Mouse (Mus musculus): ENCODE data around the gene Myo1d. TPM values are rescaled to one million over a fixed set of nuclear protein-coding genes. Genes with fewer than 3 reads are reported as not detected.

Myo1d gene
- polyA plus RNA-seq, 1 experiment from 2014 or later, result 2.1 TPM

DNA sequence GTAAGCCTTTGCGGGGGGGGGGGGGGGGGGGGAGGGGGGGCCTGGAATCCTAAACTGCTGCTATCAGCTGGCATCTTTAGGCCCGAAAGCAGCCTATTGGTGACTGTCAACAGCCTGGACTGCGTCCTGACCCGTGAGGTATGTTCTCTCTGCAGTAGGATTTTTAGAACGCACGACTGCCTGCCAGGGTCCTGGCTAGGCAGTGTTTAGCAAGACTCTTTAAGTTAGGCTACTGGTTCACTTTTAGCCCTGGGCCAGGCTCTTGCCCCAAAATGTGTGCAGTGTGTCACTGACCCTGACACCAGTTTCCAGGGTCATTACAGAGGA, 29.8 kb upstream of the Myo1d start:
- Histone ChIP-seq H3K4me3 (ENCODE audit: low read depth, low read length) (peak overlapping the region; percentile 58), H3K27me3 (ENCODE audit: control insufficient read depth, insufficient read depth, low read length) (no peaks in the 10 kb centered on the region), H3K9me3 (ENCODE audit: control insufficient read depth, low read length) (no peaks in the 10 kb centered on the region), H3K4me2 (peak overlapping the region; percentile 84), H3K27ac (ENCODE audit: low read depth, low read length) (peak overlapping the region; percentile 71), H3K9ac (ENCODE audit: low read length) (peak overlapping the region; percentile 90), H3K4me1 (ENCODE audit: control insufficient read depth, insufficient read depth, low read length) (peaks cover 13% of the 10 kb centered on the region), H3K36me3 (ENCODE audit: control insufficient read depth, insufficient read depth, low read length) (peaks cover 7% of the 10 kb centered on the region; the same call in 1 of the 2 replicates)
- 43% methylated on average over 4 of the region's 6 CpGs for WGBS
- ATAC-seq (ENCODE audit: low FRiP score) (peak; percentile 63; the same call in 1 of the 2 replicates), DNase-seq (ENCODE audit: low spot score, missing footprints) (no peak)

GRCm38 (mm10) chr11:80808551-80809070, 28.8 kb upstream of the Myo1d start:
- no peak overlapping the region for H3K4me2 ChIP-seq
- H3K4me3 ChIP-seq (ENCODE audit: low read depth, low read length), result no peak overlapping the region
- no peak overlapping the region for H3K27ac ChIP-seq (ENCODE audit: low read depth, low read length)
- H3K4me1 ChIP-seq (ENCODE audit: control insufficient read depth, insufficient read depth, low read length), result peaks cover 13% of the 10 kb centered on the region
- H3K27me3 ChIP-seq (ENCODE audit: control insufficient read depth, insufficient read depth, low read length), result no peaks in the 10 kb centered on the region
- 70% methylated on average over 6 of the region's 6 CpGs for WGBS
- DNase-seq (ENCODE audit: low spot score, missing footprints) (peak; percentile 83), ATAC-seq (ENCODE audit: low FRiP score) (no peak)
- no peaks in the 10 kb centered on the region; the same call in 1 of the 2 replicates for H3K36me3 ChIP-seq (ENCODE audit: control insufficient read depth, insufficient read depth, low read length)
- no peak overlapping the region for H3K9ac ChIP-seq (ENCODE audit: low read length)
- H3K9me3 ChIP-seq (ENCODE audit: control insufficient read depth, low read length), result no peaks in the 10 kb centered on the region

- Histone ChIP-seq H3K9ac (ENCODE audit: low read length) (no peak overlapping the region), H3K4me3 (ENCODE audit: low read depth, low read length) (no peak overlapping the region), H3K27ac (ENCODE audit: low read depth, low read length) (no peak overlapping the region), H3K4me2 (no peak overlapping the region), H3K4me1 (ENCODE audit: control insufficient read depth, insufficient read depth, low read length) (no peaks in the 10 kb centered on the region), H3K27me3 (ENCODE audit: control insufficient read depth, insufficient read depth, low read length) (no peaks in the 10 kb centered on the region), H3K36me3 (ENCODE audit: control insufficient read depth, insufficient read depth, low read length) (no peaks in the 10 kb centered on the region), H3K9me3 (ENCODE audit: control insufficient read depth, low read length) (no peaks in the 10 kb centered on the region)
- DNase-seq (ENCODE audit: low spot score, missing footprints) (peak; percentile 45), ATAC-seq (ENCODE audit: low FRiP score) (no peak)
- 58% methylated on average over 3 of the region's 3 CpGs for WGBS
Observed at GRCm38 (mm10) chr11:80802706-80803105, 22.9 kb upstream of the Myo1d start.

GRCm38 (mm10) chr11:80799979-80800378, 20.2 kb upstream of the Myo1d start:
- Histone ChIP-seq H3K9ac (ENCODE audit: low read length) (no peak overlapping the region), H3K4me2 (no peak overlapping the region), H3K36me3 (ENCODE audit: control insufficient read depth, insufficient read depth, low read length) (no peaks in the 10 kb centered on the region), H3K27me3 (ENCODE audit: control insufficient read depth, insufficient read depth, low read length) (no peaks in the 10 kb centered on the region), H3K27ac (ENCODE audit: low read depth, low read length) (no peak overlapping the region), H3K4me3 (ENCODE audit: low read depth, low read length) (no peak overlapping the region), H3K4me1 (ENCODE audit: control insufficient read depth, insufficient read depth, low read length) (no peaks in the 10 kb centered on the region), H3K9me3 (ENCODE audit: control insufficient read depth, low read length) (no peaks in the 10 kb centered on the region)
- 47% methylated on average over 3 of the region's 3 CpGs for WGBS
- DNase-seq (ENCODE audit: low spot score, missing footprints), result peak; percentile 69
- no peak for ATAC-seq (ENCODE audit: low FRiP score)

DNA sequence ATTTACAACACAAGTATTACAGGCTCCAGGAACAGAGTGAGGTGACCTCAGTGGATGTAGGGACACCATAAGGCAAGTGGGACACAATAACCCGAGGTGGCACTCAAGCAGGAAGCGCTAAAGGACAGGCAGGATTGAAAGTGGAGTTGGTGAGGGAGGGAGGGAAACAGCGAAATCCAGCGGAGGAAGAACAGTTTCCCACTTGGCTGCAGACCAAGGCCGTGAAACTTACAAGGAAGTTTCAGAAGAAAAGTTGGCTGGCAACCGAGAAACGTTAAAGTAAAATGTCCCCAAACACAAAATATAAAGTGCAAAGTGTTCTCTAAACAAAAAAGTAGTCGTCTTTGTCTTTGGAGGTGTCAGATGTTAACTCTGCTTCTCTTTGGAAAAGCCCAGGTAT, 15.6 kb upstream of the Myo1d start:
- ATAC-seq (ENCODE audit: low FRiP score), result no peak
- H3K9ac ChIP-seq (ENCODE audit: low read length), result no peak overlapping the region
- no peaks in the 10 kb centered on the region for H3K36me3 ChIP-seq (ENCODE audit: control insufficient read depth, insufficient read depth, low read length)
- 84% methylated on average over 8 of the region's 8 CpGs for WGBS
- no peaks in the 10 kb centered on the region for H3K9me3 ChIP-seq (ENCODE audit: control insufficient read depth, low read length)
- H3K4me2 ChIP-seq, result no peak overlapping the region
- no peaks in the 10 kb centered on the region for H3K27me3 ChIP-seq (ENCODE audit: control insufficient read depth, insufficient read depth, low read length)
- H3K4me3 ChIP-seq (ENCODE audit: low read depth, low read length), result no peak overlapping the region
- DNase-seq (ENCODE audit: low spot score, missing footprints), result peak; percentile 73
- H3K27ac ChIP-seq (ENCODE audit: low read depth, low read length), result no peak overlapping the region
- no peaks in the 10 kb centered on the region for H3K4me1 ChIP-seq (ENCODE audit: control insufficient read depth, insufficient read depth, low read length)

GRCm38 (mm10) chr11:80794290-80794689, 14.5 kb upstream of the Myo1d start:
- 86% methylated on average over 4 of the region's 4 CpGs for WGBS
- Histone ChIP-seq H3K4me3 (ENCODE audit: low read depth, low read length) (no peak overlapping the region), H3K9me3 (ENCODE audit: control insufficient read depth, low read length) (no peaks in the 10 kb centered on the region), H3K36me3 (ENCODE audit: control insufficient read depth, insufficient read depth, low read length) (no peaks in the 10 kb centered on the region), H3K9ac (ENCODE audit: low read length) (no peak overlapping the region), H3K27me3 (ENCODE audit: control insufficient read depth, insufficient read depth, low read length) (no peaks in the 10 kb centered on the region), H3K4me1 (ENCODE audit: control insufficient read depth, insufficient read depth, low read length) (no peaks in the 10 kb centered on the region), H3K27ac (ENCODE audit: low read depth, low read length) (no peak overlapping the region), H3K4me2 (no peak overlapping the region)
- ATAC-seq (ENCODE audit: low FRiP score) (no peak), DNase-seq (ENCODE audit: low spot score, missing footprints) (no peak)

DNA sequence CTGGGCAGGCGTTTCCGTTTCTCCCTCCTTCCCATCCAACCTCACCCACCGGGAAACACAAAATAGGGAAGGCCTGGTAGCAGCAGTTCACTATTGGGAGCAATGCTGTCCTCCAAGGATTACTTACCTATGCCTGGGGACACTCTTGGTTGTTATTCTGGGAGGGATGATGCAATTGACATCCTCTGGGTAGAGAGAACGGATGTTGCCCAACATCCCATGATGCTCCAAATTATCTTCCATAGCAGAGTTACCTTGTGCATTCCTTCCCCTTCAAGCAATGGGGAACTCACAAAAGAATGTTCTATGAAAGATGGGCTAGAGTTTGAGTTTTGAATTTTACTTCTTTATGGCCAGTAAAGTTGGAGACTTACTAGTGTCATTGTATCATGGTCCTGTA, 13.6 kb upstream of the Myo1d start:
- no peaks in the 10 kb centered on the region for H3K9me3 ChIP-seq (ENCODE audit: control insufficient read depth, low read length)
- H3K27me3 ChIP-seq (ENCODE audit: control insufficient read depth, insufficient read depth, low read length), result no peaks in the 10 kb centered on the region
- H3K27ac ChIP-seq (ENCODE audit: low read depth, low read length), result no peak overlapping the region
- H3K4me1 ChIP-seq (ENCODE audit: control insufficient read depth, insufficient read depth, low read length), result no peaks in the 10 kb centered on the region
- H3K9ac ChIP-seq (ENCODE audit: low read length), result no peak overlapping the region
- H3K4me3 ChIP-seq (ENCODE audit: low read depth, low read length), result no peak overlapping the region
- H3K36me3 ChIP-seq (ENCODE audit: control insufficient read depth, insufficient read depth, low read length), result no peaks in the 10 kb centered on the region
- WGBS, result 84% methylated on average over 4 of the region's 4 CpGs
- ATAC-seq (ENCODE audit: low FRiP score) (no peak), DNase-seq (ENCODE audit: low spot score, missing footprints) (no peak)
- H3K4me2 ChIP-seq, result no peak overlapping the region

GRCm38 (mm10) chr11:80791677-80792432, 12.0 kb upstream of the Myo1d start:
- H3K9me3 ChIP-seq (ENCODE audit: control insufficient read depth, low read length), result no peaks in the 10 kb centered on the region
- ATAC-seq (ENCODE audit: low FRiP score), result no peak
- no peak overlapping the region for H3K9ac ChIP-seq (ENCODE audit: low read length)
- no peak overlapping the region for H3K4me3 ChIP-seq (ENCODE audit: low read depth, low read length)
- H3K36me3 ChIP-seq (ENCODE audit: control insufficient read depth, insufficient read depth, low read length), result no peaks in the 10 kb centered on the region
- 74% methylated on average over 3 of the region's 3 CpGs for WGBS
- no peak for DNase-seq (ENCODE audit: low spot score, missing footprints)
- no peak overlapping the region for H3K27ac ChIP-seq (ENCODE audit: low read depth, low read length)
- H3K4me1 ChIP-seq (ENCODE audit: control insufficient read depth, insufficient read depth, low read length), result no peaks in the 10 kb centered on the region
- no peaks in the 10 kb centered on the region for H3K27me3 ChIP-seq (ENCODE audit: control insufficient read depth, insufficient read depth, low read length)
- H3K4me2 ChIP-seq, result no peak overlapping the region

DNA sequence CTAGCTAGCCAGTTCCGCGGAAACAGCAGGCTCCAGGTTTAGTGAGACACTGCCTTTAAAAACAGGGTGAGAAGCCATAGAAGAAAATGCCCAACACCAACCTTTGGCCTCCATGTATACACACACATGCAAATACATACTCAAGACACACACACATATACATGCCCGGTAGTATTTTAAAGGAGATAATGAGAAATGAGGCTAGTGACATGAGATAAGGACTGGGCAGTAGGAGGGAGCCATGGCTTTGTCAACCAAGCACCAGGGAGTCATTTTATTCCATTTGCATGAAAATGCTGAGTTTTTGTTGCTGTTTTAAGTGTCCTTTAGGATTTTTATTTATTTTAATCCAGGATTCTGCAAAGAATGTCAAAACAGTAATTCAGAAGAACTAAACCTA, 10.6 kb upstream of the Myo1d start:
- Histone ChIP-seq H3K9me3 (ENCODE audit: control insufficient read depth, low read length) (no peaks in the 10 kb centered on the region), H3K9ac (ENCODE audit: low read length) (no peak overlapping the region), H3K4me3 (ENCODE audit: low read depth, low read length) (no peak overlapping the region), H3K4me1 (ENCODE audit: control insufficient read depth, insufficient read depth, low read length) (no peaks in the 10 kb centered on the region), H3K36me3 (ENCODE audit: control insufficient read depth, insufficient read depth, low read length) (no peaks in the 10 kb centered on the region), H3K27ac (ENCODE audit: low read depth, low read length) (no peak overlapping the region), H3K27me3 (ENCODE audit: control insufficient read depth, insufficient read depth, low read length) (no peaks in the 10 kb centered on the region), H3K4me2 (no peak overlapping the region)
- ATAC-seq (ENCODE audit: low FRiP score) (no peak), DNase-seq (ENCODE audit: low spot score, missing footprints) (peak; percentile 17)
- WGBS, result 67% methylated on average over 3 of the region's 3 CpGs
